Mouse (Mus musculus): ENCODE data around the gene Clps. TPM values are rescaled to one million over a fixed set of nuclear protein-coding genes. Genes with fewer than 3 reads are reported as not detected.

Clps gene
- polyA plus RNA-seq (2012; rRNA removed): 0.35 and 2.0 TPM in 2 replicates

DNA sequence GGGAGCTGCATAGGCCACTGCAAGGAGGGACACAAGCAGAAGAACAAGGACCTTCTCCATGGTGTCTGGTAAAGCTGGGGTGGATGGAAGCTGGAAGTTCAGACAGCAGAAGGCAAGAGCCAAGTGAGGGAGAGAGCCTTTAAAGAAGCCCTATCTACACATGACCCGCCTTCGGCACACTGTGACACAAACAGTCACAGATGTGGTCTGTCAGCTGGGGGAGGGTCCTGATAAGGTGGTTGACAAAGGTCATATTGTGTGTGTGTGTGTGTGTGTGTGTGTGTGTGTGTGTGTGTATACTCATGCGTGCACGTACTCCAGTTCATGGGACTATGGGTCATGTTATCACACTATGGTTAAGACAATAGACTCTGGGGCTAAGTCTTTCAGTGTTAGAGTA, at the start of gene Clps:
Clps (minus strand) TSS at position 169 of the 400 bp plus-strand sequence.
- no peak for TF ChIP-seq CTCF (conservative IDR thresholded peaks at IDR 0.05; ENCODE audit: insufficient read depth, insufficient read length, low read depth, low read length)
- no peak for TF ChIP-seq POLR2A (IDR thresholded peaks at IDR 0.05; ENCODE audit: low read depth, low read length)
- no peaks in the 10 kb centered on the region for H3K36me3 ChIP-seq (ENCODE audit: control insufficient read depth, insufficient read depth, low read length)
- DNase-seq: no peak
- no peak within 1 kb of the TSS for H3K4me3 ChIP-seq (ENCODE audit: insufficient read depth, low read depth, low read length)
- no peaks in the 10 kb centered on the region for H3K27me3 ChIP-seq (replicated peaks; ENCODE audit: control insufficient read depth, insufficient read depth, low read length)
- no peaks in the 10 kb centered on the region for H3K4me1 ChIP-seq (ENCODE audit: control insufficient read depth, insufficient read depth, low read length)
- WGBS: 91% methylated on average over 4 of the region's 4 CpGs
- no peak within 1 kb of the TSS for H3K27ac ChIP-seq (ENCODE audit: insufficient read depth, low read depth, low read length)

GRCm38 (mm10) chr17:28609543-28609942, 49.0 kb upstream of the Clps start:
- DNase-seq: peak; percentile 37
- H3K27me3 ChIP-seq (replicated peaks; ENCODE audit: control insufficient read depth, insufficient read depth, low read length): no peaks in the 10 kb centered on the region
- H3K4me1 ChIP-seq (ENCODE audit: control insufficient read depth, insufficient read depth, low read length): no peaks in the 10 kb centered on the region; the same call in 1 of the 2 replicates
- WGBS: 57% methylated on average over 3 of the region's 3 CpGs
- no peak overlapping the region for H3K27ac ChIP-seq (ENCODE audit: insufficient read depth, low read depth, low read length)
- TF ChIP-seq POLR2A (IDR thresholded peaks at IDR 0.05; ENCODE audit: low read depth, low read length): no peak
- TF ChIP-seq CTCF (conservative IDR thresholded peaks at IDR 0.05; ENCODE audit: insufficient read depth, insufficient read length, low read depth, low read length): 0 out of 2 replicates have a peak, but pooled peaks have one; percentile 11
- peaks cover 1% of the 10 kb centered on the region for H3K36me3 ChIP-seq (ENCODE audit: control insufficient read depth, insufficient read depth, low read length)
- H3K4me3 ChIP-seq (ENCODE audit: insufficient read depth, low read depth, low read length): no peak overlapping the region

- 55% methylated on average over 9 of the region's 9 CpGs for WGBS
- peak; percentile 20 for DNase-seq
- Histone ChIP-seq H3K27ac (ENCODE audit: insufficient read depth, low read depth, low read length) (no peak overlapping the region), H3K27me3 (replicated peaks; ENCODE audit: control insufficient read depth, insufficient read depth, low read length) (no peaks in the 10 kb centered on the region), H3K4me3 (ENCODE audit: insufficient read depth, low read depth, low read length) (no peak overlapping the region), H3K4me1 (ENCODE audit: control insufficient read depth, insufficient read depth, low read length) (no peaks in the 10 kb centered on the region), H3K36me3 (ENCODE audit: control insufficient read depth, insufficient read depth, low read length) (peaks cover 8% of the 10 kb centered on the region)
- TF ChIP-seq CTCF (conservative IDR thresholded peaks at IDR 0.05; ENCODE audit: insufficient read depth, insufficient read length, low read depth, low read length): no peak
Observed at GRCm38 (mm10) chr17:28601557-28602250, 41.1 kb upstream of the Clps start.

DNA sequence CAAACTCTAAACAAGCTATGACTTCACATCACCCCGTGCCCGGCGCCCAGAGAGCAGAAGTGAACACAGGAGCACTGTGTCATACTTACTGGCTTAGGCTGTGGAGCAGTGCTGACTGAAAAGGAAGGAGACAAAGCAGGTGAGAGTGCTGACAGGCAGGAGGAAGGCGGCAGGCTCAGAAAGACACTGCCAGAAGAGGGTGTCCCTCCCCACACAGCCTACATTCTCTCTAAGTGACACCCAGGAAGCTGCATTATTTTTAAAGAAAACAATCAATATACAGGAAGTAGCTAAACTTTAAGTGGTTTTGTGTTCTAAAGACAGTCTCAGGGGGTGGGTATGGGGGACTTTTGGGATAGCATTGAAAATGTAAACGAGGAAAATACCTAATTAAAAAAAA, 40.2 kb upstream of the Clps start:
- TF ChIP-seq CTCF (conservative IDR thresholded peaks at IDR 0.05; ENCODE audit: insufficient read depth, insufficient read length, low read depth, low read length): no peak
- no peak for TF ChIP-seq POLR2A (IDR thresholded peaks at IDR 0.05; ENCODE audit: low read depth, low read length)
- Histone ChIP-seq H3K4me3 (ENCODE audit: insufficient read depth, low read depth, low read length) (no peak overlapping the region), H3K36me3 (ENCODE audit: control insufficient read depth, insufficient read depth, low read length) (peaks cover 10% of the 10 kb centered on the region), H3K27ac (ENCODE audit: insufficient read depth, low read depth, low read length) (no peak overlapping the region), H3K27me3 (replicated peaks; ENCODE audit: control insufficient read depth, insufficient read depth, low read length) (no peaks in the 10 kb centered on the region), H3K4me1 (ENCODE audit: control insufficient read depth, insufficient read depth, low read length) (no peaks in the 10 kb centered on the region)
- no peak for DNase-seq
- WGBS: 75% methylated on average over 5 of the region's 5 CpGs

DNA sequence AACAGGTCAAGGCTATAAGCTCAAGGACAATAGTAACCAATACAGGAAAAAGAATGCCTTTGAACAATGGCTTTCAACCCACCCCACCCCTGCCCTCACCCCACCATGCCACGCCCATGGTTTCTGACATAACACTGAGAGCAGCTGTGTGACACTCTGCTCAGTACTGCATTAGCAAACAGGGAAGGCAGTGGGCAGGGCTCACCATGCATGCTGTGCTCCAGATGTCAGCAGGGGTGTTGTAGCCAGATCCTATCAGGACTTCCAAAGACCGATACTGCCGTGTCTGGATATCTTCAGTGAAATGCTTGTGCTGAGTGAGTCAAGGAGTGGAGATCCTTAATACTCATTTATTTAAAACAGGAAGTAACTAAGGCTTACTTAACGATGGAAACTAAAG, 33.4 kb upstream of the Clps start:
- Histone ChIP-seq H3K4me3 (ENCODE audit: insufficient read depth, low read depth, low read length) (no peak overlapping the region), H3K4me1 (ENCODE audit: control insufficient read depth, insufficient read depth, low read length) (no peaks in the 10 kb centered on the region), H3K27me3 (replicated peaks; ENCODE audit: control insufficient read depth, insufficient read depth, low read length) (no peaks in the 10 kb centered on the region), H3K36me3 (ENCODE audit: control insufficient read depth, insufficient read depth, low read length) (peaks cover 8% of the 10 kb centered on the region), H3K27ac (ENCODE audit: insufficient read depth, low read depth, low read length) (no peak overlapping the region)
- no peak for DNase-seq
- TF ChIP-seq CTCF (conservative IDR thresholded peaks at IDR 0.05; ENCODE audit: insufficient read depth, insufficient read length, low read depth, low read length) (no peak), POLR2A (IDR thresholded peaks at IDR 0.05; ENCODE audit: low read depth, low read length) (no peak)
- 78% methylated on average over 4 of the region's 4 CpGs for WGBS

GRCm38 (mm10) chr17:28592998-28593397, 32.4 kb upstream of the Clps start:
- Histone ChIP-seq H3K4me1 (ENCODE audit: control insufficient read depth, insufficient read depth, low read length) (no peaks in the 10 kb centered on the region), H3K36me3 (ENCODE audit: control insufficient read depth, insufficient read depth, low read length) (peaks cover 6% of the 10 kb centered on the region), H3K27ac (ENCODE audit: insufficient read depth, low read depth, low read length) (no peak overlapping the region), H3K4me3 (ENCODE audit: insufficient read depth, low read depth, low read length) (no peak overlapping the region), H3K27me3 (replicated peaks; ENCODE audit: control insufficient read depth, insufficient read depth, low read length) (no peaks in the 10 kb centered on the region)
- WGBS: 9% methylated on average over 4 of the region's 4 CpGs
- peak; percentile 80 for TF ChIP-seq CTCF (conservative IDR thresholded peaks at IDR 0.05; ENCODE audit: insufficient read depth, insufficient read length, low read depth, low read length)
- TF ChIP-seq POLR2A (IDR thresholded peaks at IDR 0.05; ENCODE audit: low read depth, low read length): no peak
- peak; percentile 70 for DNase-seq

DNA sequence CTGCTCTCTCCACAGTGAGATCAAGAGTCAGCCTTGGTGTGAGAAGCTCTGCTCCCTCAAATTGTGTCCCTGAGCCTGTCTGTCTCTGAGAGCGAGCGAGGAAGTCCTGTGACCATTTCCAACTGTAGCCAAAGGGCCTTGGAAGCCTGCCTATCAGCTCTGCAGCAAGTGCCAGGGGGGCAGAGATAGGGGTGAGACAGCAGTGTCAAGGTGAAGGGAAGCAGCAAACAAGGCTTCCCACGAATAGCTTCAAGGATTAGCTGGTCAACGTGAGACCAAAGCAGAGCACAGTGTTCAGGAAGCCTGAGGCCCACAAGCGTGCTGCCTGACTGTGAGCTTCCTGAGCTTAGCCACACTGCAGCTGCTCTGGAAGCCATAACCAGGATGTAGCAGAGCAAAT, 30.9 kb upstream of the Clps start:
- H3K27ac ChIP-seq (ENCODE audit: insufficient read depth, low read depth, low read length): no peak overlapping the region
- peaks cover 4% of the 10 kb centered on the region for H3K36me3 ChIP-seq (ENCODE audit: control insufficient read depth, insufficient read depth, low read length)
- no peaks in the 10 kb centered on the region for H3K4me1 ChIP-seq (ENCODE audit: control insufficient read depth, insufficient read depth, low read length)
- no peak for TF ChIP-seq CTCF (conservative IDR thresholded peaks at IDR 0.05; ENCODE audit: insufficient read depth, insufficient read length, low read depth, low read length)
- TF ChIP-seq POLR2A (IDR thresholded peaks at IDR 0.05; ENCODE audit: low read depth, low read length): no peak
- WGBS: 84% methylated on average over 5 of the region's 5 CpGs
- no peak for DNase-seq
- no peak overlapping the region for H3K4me3 ChIP-seq (ENCODE audit: insufficient read depth, low read depth, low read length)
- H3K27me3 ChIP-seq (replicated peaks; ENCODE audit: control insufficient read depth, insufficient read depth, low read length): no peaks in the 10 kb centered on the region

Measured in kidney, adult 2 months (tissue).